Mouse (Mus musculus): ENCODE data around the gene Hoxc11. TPM values are rescaled to one million over a fixed set of nuclear protein-coding genes. Genes with fewer than 3 reads are reported as not detected.

The Hoxc11 gene
- total RNA-seq, 2 experiments from 2014 or later = not detected

DNA sequence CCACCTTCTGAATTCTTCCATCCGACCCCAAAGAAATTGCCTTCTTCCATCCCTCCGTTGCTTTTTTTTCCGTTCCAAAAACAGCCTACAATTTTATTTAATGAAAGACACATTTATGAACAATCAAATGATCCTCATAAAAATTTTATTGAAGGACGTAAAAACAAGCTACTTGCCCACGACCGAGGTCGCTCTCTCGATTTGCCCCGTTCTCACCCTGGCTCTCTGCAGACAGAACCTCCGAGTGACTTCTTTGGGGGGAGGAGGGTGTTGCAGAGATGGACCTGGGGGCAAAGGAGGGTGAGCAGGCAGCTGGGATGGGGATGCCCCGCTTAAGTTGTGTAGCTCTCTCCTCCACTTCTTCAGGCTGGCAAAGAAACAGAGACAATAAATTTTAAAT lies 26.1 kb downstream of the Hoxc11 start:
- DNase-seq (ENCODE audit: extremely low spot score in 1 of 2, low spot score in 1 of 2) = no peak

DNA sequence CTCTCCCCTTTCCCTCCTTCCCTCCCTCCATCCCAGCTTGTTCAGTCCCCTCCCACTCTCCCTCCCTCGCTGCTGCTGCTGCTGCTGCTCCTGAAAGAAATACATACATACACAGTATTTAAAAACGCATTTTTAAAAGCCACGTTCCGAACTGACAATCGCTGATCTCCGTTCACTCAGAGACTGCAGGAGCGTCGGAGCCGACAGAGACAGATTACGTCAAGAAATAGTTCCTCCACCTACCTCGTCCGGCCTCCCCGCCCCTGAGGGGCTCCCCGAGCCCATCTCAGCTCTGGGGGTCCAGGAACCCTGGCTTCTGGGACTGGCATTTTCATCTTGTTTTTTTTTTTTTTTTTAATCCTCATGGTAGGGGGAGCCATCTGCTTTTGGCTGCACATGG lies 26.7 kb downstream of the Hoxc11 start:
- no peak for DNase-seq (ENCODE audit: extremely low spot score in 1 of 2, low spot score in 1 of 2)

DNA sequence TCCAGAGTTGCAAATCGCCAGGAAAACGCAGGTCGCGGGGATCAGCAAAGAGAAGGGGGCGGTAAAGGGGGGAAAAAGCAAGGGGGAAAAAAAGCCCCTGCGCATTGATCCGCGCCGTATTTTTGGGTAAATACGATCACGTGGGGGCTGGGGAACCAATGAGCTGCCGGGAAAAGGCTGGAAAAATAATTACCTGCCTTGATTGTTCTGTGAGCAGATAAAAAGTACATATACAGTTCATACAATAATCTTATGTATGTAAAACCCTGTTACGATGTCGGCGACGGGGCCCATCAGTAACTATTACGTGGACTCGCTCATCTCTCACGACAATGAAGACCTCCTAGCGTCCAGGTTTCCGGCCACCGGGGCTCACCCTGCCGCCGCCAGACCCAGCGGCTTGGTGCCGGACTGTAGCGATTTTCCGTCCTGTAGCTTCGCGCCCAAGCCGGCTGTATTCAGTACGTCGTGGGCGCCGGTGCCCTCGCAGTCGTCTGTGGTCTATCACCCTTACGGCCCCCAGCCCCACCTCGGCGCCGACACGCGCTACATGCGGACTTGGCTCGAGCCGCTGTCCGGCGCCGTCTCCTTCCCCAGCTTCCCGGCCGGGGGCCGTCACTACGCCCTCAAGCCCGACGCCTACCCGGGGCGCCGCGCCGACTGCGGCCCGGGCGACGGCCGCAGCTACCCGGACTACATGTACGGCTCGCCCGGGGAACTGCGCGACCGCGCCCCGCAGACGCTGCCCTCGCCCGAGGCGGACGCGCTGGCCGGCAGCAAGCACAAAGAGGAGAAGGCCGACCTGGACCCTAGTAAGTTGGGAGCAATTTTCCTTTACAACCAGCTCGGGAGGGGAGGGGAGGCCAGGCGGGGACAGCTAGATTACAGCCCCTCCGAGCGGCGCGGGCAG lies 27.4 kb downstream of the Hoxc11 start:
- DNase-seq (ENCODE audit: extremely low spot score in 1 of 2, low spot score in 1 of 2) = no peak

DNA sequence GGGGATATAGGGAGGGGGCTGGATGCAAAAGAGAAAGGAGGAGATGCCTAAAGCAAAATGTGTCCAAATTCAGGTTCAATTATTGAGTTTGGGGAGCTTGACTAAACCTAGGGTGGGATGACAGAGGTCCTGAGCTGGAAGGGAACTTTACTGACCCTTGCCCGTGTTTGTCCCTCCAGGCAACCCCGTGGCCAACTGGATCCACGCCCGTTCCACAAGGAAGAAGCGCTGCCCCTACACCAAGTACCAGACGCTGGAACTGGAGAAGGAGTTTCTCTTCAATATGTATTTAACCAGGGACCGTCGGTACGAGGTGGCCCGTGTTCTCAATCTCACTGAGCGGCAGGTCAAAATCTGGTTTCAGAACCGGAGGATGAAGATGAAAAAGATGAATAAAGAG lies 29.5 kb downstream of the Hoxc11 start:
- DNase-seq (ENCODE audit: extremely low spot score in 1 of 2, low spot score in 1 of 2) = no peak

DNA sequence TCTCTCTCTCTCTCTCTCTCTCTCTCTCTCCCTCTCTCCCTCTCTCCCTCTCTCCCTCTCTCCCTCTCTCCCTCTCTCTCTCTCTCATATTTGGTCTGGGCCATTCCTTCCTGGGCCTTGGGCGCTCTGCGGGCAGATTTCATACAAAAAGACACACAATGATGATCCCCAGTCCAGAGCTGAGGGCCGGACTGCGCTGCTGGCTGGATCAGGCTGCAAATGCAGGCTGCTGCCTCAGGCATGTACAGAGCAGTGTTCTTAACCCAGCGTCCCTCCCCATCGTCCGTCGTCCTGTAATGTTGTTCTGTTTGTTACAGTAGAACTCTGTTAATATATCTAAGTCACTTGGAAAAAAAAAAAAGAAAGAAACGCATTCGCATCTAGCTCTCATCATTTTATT lies 30.3 kb downstream of the Hoxc11 start:
- DNase-seq (ENCODE audit: extremely low spot score in 1 of 2, low spot score in 1 of 2) = no peak

DNA sequence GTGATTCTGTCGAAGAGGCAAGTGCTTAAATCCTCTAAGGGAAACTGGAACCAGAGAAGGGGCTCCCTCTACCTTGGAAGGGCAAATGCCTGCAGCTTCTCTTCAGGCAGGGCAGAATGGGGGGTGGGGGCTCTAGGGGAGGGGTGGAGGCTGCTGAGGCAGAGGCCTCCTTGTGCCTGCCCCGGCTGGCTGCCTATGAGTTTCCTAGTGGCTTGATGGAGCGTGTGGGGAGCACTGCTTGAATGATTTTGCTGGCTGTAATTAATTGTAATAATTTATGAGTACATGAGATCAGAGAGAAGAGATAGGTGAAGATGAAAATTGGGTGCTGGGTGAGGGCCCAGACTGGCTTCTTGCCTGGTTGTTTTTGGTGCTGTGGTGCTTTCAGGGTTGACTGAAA lies 30.7 kb downstream of the Hoxc11 start:
- no peak for DNase-seq (ENCODE audit: extremely low spot score in 1 of 2, low spot score in 1 of 2)

DNA sequence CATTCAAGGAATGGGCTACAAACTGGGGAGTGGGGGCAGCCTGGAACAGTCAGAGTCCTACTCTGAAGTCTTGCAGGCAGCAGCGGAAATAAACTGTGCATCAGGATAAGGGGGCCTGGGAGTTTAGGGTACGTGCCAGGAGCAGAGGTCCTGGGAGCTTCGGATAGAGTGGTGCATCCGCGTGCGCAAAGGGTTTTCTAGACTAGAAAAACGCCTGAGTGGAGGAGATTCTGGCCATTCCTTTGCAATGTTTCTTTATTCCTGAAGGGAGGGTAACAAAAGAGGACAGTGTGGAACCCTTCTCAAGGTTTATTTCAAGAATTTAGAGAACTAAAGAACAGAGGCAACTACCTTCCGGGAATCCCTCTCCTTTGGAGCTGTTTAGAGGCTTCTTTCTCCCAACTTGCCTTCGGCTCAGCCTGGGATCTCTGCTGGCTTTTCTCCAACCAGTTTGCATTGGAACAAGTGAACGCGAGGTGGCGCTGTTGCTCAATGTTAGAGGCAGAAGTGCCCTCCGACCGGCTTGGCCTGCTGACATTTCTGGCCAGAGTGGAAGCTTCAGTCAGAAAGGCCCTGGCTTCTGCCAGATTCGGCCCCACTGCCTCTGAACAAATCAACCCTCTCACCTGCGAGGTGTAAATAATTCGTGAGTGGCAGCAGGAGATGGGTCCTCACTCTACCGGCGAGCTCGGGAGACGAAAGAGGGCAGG lies 33.1 kb downstream of the Hoxc11 start:
- peak; percentile 79 to 94 for DNase-seq (ENCODE audit: extremely low spot score in 1 of 2, low spot score in 1 of 2)

DNA sequence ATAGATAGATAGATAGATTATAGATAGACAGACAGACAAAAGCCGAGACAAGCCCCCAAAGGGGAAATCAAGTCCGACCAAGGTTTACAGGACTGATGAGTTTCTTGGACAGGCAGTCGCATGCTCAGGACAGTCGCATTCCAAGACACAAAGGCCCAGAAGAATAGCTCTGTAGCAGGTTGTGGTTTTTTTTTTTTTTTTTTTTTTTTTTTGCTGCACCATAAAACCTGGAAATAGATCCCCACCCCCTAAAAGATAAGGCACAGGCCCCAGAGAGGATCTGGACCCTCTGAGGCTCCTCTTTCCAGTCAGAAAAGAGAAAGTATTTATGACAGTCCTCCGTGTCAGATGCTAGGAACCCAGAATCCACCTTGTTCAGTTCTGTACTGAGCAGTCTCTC lies 33.9 kb downstream of the Hoxc11 start:
- no peak for DNase-seq (ENCODE audit: extremely low spot score in 1 of 2, low spot score in 1 of 2)

DNA sequence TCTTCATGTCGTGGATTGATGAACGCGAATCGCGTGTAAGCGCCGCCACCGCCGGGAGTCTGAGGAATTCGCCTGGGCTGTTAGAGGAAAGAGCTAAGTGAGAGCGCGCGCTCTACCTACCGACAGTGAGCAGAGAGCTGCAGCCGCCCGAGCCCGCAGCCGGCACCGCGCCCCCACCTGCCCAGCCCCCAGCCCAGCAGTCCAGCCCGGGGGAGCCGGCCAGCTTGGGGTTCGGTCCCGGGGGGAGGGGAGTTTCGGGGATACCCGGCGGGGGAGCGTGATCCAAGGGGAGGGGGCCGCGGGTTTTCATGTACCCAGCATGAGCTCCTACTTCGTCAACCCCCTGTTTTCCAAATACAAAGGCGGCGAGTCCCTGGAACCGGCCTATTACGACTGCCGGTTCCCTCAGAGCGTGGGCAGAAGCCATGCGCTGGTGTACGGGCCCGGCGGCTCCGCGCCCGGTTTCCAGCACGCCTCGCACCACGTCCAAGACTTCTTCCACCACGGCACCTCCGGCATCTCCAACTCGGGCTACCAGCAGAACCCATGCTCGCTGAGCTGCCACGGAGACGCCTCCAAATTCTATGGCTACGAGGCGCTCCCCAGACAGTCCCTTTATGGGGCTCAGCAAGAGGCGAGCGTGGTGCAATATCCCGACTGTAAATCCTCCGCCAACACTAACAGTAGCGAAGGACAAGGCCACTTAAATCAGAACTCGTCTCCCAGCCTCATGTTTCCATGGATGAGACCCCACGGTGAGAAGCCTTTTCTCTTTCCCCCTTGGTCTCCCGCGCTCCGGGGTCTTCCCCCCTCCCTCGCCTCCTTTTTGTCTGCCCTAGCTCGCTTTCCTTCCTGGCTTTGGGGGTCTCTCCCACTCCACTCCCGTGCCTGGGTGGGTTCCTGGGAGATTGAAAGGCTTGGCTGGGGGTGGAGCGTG lies 36.5 kb downstream of the Hoxc11 start, which contains the start of gene Hoxc8:
Hoxc8 (plus strand) TSS at position 147 of the 937 bp plus-strand sequence.
- no peak for DNase-seq (ENCODE audit: extremely low spot score in 1 of 2, low spot score in 1 of 2)

DNA sequence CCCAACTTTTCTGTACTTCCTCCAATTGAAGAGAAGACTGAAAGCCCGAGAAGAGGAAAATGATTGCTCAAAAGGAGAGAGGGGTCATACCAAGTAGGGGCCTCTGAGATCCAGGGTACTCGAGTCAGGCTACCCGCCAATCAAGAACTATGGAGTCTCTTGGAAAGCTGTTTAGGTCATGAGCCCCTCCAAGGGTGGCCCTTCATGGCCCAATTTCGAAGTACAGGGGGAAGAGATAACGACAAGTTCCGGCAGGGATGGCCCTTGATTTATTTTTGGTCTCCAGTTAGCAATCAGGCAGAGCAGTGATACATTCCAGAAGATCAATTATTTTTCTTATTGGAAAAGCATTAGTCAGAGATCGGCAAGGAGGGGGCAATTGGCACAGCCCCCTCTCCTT lies 37.6 kb downstream of the Hoxc11 start:
- DNase-seq (ENCODE audit: extremely low spot score in 1 of 2, low spot score in 1 of 2) = no peak

DNA sequence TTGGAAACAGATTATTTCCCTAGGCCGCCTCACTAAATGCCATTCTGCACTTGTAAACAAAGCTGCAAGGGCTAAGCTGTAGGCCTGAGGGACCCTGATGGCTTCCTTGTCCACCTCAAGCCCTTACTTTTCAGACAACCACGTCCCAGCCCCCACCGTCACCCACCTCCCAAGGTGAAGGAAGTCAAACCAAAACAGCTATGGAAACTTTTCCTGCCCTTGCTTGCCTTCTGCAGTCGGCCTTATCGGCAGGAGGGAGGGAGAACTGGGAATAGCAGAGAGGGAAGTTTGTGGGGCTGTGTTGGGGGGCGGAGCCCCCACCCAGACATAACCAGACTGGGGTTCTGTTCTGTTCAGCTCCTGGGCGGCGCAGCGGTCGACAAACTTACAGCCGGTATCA lies 38.0 kb downstream of the Hoxc11 start:
- no peak for DNase-seq (ENCODE audit: extremely low spot score in 1 of 2, low spot score in 1 of 2)

DNA sequence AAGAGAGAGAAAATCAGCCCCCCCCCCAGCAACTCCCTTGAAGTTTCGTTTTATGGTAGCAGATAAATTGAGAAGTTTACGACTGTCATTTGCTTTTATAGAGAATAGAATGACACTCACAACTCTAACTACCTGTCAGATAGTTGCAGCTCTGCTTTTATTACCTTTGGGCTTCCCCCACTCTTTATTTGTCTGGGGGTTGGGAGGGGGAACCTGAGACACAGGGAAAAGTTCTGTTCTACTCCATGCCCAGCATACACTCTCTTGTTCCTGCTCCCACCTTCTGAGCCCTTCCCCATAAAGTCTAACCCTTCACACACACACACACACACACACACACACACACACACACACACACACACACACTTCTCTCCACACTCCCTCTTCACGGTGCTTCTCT lies 38.6 kb downstream of the Hoxc11 start:
- DNase-seq (ENCODE audit: extremely low spot score in 1 of 2, low spot score in 1 of 2) = no peak

DNA sequence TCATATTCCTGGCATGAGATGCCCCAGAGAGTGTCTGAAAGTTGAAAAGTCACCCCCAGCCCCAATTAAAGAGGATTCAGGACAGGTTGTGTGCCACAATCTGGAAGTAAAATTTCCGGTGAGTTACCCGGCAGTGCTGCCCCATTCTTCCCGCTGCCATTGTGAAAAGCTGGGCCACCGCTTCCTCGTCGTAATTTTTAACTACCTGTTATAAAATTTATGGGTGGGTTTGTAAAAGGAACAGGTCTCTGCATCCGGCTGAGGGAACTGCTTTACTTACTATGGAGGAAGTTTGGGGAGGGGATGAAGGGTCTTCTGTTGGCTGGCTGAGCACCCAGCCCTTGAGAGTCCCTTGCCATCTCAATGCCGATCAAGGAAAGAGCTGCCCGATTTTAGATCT lies 42.3 kb downstream of the Hoxc11 start:
- no peak for DNase-seq (ENCODE audit: extremely low spot score in 1 of 2, low spot score in 1 of 2)

DNA sequence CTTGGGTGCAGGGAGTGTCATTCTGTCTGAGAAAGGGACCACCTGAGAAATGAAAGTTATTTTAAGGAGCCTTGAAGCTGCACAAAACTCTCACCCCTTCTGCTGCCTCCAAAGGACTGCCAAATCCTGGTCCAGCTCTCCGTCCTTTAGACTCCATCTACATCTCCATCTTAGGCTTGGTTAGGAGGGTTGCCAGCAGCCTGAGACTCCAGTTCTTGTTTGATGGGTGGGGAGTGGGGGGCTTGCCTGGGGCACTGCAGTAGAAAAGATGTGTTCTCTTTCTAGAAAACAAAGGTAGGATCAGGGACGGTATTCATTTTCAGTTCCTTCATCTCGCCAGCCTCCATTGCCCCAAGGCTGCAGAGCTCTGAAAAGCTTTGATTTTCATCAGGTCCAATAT lies 43.2 kb downstream of the Hoxc11 start:
- DNase-seq (ENCODE audit: extremely low spot score in 1 of 2, low spot score in 1 of 2) = no peak

DNA sequence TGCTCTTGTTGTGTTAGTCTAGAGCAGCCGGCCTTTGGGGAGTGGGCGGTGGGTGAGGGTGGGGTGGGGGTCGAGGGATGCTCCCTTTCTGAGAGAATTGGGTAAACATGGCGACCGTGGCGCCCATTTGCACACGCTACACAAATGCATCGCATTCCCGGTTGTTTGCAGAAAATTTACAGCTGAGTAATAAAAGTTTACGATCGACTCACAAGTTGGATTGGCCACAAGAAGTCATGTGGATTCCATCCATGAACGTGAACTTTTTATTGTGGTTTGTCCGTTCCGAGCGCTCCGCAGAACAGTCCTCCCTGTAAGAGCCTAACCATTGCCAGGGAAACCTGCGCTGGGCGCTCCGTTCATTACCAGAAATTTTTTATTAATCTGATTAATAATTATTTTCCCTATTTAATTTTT lies 43.7 kb downstream of the Hoxc11 start, which contains the start of gene Hoxc6:
Hoxc6 (plus strand) TSS at position 319 of the 417 bp plus-strand sequence.
- DNase-seq (ENCODE audit: extremely low spot score in 1 of 2, low spot score in 1 of 2) = no peak

DNA sequence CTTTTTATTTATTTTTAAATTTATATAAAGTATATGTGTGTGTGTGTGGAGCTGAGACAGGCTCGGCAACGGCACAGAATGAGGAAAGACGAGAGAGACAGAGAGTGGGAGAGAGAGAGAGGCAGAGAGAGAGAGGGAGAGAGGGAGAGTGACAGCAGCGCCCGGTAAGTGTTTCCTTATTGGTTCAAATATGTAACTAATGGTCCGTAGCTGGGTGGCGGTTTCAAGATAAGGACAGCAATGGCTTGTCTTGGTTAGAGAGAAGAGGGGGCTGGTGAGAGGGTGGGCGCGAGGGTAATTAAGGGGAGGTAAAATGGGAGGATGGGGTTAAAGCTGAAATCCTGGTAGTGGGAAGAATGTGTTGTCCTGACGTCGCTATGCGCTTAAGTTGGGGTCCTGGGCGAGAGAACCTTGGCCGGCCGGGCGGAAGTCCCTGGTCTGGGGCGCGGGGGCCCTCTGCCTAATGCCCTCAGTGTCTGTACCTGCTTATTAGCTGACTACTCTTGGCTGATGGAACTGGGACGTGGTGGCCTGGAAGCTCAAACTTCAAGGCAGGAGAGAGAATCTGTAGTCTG lies 44.5 kb downstream of the Hoxc11 start:
- no peak for DNase-seq (ENCODE audit: extremely low spot score in 1 of 2, low spot score in 1 of 2)

DNA sequence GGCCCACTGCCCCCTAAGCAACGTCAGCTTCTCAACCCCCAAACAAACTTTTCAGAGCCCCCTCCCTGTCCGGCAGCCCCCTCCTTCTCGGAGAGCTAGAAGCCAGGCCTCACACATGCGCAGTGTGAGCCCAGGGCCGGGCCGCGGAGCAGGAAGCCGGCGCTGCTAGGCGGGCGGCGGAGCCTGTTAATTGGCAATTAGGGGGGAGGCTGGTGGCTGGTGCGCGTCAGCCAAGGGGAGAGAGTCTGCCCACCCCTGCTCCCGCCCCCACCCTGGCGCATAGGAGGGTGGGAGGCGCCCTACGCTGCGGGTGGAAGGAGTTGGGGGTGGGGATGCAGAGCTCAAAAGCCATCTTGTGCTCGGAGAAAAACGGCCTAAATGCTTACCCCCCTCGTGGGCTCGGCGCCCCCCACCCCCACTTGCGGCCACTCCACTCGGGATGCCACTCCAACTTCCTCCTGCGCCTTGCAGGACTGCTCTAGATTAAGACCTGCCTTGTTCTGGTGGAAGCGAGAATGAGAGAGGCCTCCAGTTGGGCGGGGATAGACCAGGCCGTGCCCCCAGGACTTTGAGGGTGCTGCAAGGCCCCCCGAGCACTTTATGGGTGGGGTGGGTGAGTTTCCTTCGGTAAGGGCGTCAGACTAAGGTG lies 45.1 kb downstream of the Hoxc11 start:
- no peak for DNase-seq (ENCODE audit: extremely low spot score in 1 of 2, low spot score in 1 of 2)

DNA sequence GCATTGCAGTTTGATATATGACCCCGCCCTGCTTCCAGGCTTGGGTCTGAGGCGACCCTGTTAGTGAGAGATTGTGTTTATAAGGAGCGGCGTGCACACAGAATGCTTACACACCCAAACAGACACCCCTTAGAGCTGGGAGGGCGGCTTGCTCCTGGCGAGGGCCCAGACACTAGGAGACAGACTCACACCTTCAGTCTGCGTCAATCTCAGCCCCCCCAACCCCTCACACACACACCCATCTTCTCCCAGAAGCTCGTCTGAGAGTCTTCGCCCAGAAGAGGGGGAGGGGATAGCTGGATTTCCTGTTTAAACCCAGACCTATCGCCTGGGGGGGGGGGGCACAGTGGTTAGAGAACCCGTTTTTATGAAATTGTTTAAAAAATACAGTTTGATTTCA lies 45.7 kb downstream of the Hoxc11 start:
- DNase-seq (ENCODE audit: extremely low spot score in 1 of 2, low spot score in 1 of 2) = no peak

DNA sequence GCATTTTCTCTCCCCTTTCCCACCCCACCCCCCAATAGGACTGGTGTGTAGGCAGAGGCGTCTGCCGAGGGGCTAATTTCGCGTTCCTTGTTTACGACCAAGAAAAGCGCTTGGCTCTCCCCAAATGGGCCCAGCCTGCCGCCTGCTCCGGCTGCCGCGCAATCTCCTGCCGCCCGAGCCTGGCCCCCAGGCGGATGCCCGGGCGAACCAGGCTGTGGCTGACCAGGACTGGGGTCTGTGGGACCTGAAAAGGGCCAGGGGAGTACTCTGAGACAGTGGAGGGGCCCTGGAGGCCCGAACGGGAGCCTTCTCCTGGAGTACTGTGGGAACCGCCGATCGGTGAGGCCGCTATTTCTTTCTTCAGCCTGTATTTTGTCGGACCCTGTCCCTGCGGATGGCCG lies 46.3 kb downstream of the Hoxc11 start:
- no peak for DNase-seq (ENCODE audit: extremely low spot score in 1 of 2, low spot score in 1 of 2)

DNA sequence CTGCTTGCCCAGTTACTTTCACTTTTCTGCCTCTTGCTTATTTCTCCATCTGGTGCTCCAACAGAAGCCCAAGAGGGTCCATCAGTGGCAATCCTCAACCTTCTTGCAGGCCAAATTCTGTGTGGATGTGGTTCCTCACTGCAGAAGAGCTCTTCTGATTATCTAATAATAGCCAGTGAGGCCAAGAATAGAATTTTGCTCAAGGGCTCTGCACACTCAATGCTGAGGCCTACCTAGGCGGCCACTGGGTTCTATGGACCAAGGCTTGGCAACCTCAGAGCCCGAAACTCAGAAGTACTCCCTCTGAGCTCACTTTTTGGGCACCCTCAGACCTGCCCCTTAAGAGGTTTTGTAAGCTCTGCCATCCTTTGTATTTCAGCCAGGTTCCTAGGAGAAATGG lies 47.1 kb downstream of the Hoxc11 start:
- no peak for DNase-seq (ENCODE audit: extremely low spot score in 1 of 2, low spot score in 1 of 2)

Data from layer of hippocampus, postnatal 25 days (tissue).